Mouse (Mus musculus) myocyte (in vitro differentiated cells): ENCODE results near the gene Wfdc15a. TPM values are rescaled to one million over a fixed set of nuclear protein-coding genes. Genes with fewer than 3 reads are reported as not detected.

Experiments
- H3K27me3 ChIP-seq: one replicate; pipeline ENCODE4 v1.6.1; 2011; ENCODE audit not compliant: control insufficient read depth, insufficient read depth, insufficient read length
- H3K36me3 ChIP-seq: one replicate; pipeline ENCODE4 v1.6.1; 2011; ENCODE audit not compliant: control insufficient read depth, insufficient read depth
- H3K4me2 ChIP-seq: one replicate; pipeline ENCODE4 v1.6.1; 2011; ENCODE audit warnings: low read depth, control low read depth
- H3K4me3 ChIP-seq: one replicate; pipeline ENCODE4 v1.5.1; 2011; ENCODE audit warnings: mild to moderate bottlenecking, control low read depth, moderate library complexity
- H3K79me2 ChIP-seq: one replicate; pipeline ENCODE4 v1.6.1; 2011; ENCODE audit not compliant: control insufficient read depth, insufficient read depth
- H3ac ChIP-seq: one replicate; pipeline ENCODE4 v1.6.1; 2011; ENCODE audit not compliant: control insufficient read depth, insufficient read length
- CEBPB ChIP-seq: IDR thresholded peaks from 2 replicates; pipeline ENCODE4 v1.6.1; 2011; ENCODE audit warnings: mild to moderate bottlenecking, moderate library complexity; ENCODE audit not compliant: poor library complexity, insufficient read depth, severe bottlenecking
- E2F4 ChIP-seq: IDR thresholded peaks from one replicate; pipeline ENCODE4 v1.6.1; 2011; ENCODE audit warnings: mild to moderate bottlenecking, control low read depth, moderate library complexity; ENCODE audit not compliant: insufficient read depth
- MAX ChIP-seq: IDR thresholded peaks from one replicate; pipeline ENCODE4 v1.6.1; 2011; ENCODE audit warnings: low read depth, mild to moderate bottlenecking, control low read depth
- MYOD1 ChIP-seq, 3 experiments: IDR thresholded peaks; one replicate each; pipeline ENCODE4 v1.6.1; 2011; ENCODE audit warnings: control low read depth in 2 of 3, low read depth in 2 of 3, mild to moderate bottlenecking in 2 of 3, moderate library complexity in 1 of 3; ENCODE audit not compliant: insufficient read length in 2 of 3, control insufficient read depth in 1 of 3
- MYOG ChIP-seq, 3 experiments: IDR thresholded peaks; one replicate each; pipeline ENCODE4 v1.6.1; 2011; ENCODE audit warnings: control low read depth in 2 of 3, low read depth in 2 of 3, mild to moderate bottlenecking in 2 of 3; ENCODE audit not compliant: insufficient read length in 2 of 3, control insufficient read depth in 1 of 3, insufficient read depth in 1 of 3
- POLR2A ChIP-seq: IDR thresholded peaks from one replicate; pipeline ENCODE4 v1.6.1; 2011; ENCODE audit warnings: low read depth, mild to moderate bottlenecking, control low read depth, moderate library complexity; ENCODE audit not compliant: insufficient read length
- POLR2AphosphoS2 ChIP-seq: IDR thresholded peaks from one replicate; pipeline ENCODE4 v1.6.1; 2011; ENCODE audit warnings: low read depth, control low read depth; ENCODE audit not compliant: insufficient read length
- REST ChIP-seq: IDR thresholded peaks from one replicate; pipeline ENCODE4 v1.6.1; 2011; ENCODE audit warnings: mild to moderate bottlenecking, control low read depth, moderate library complexity; ENCODE audit not compliant: insufficient read depth, insufficient read length
- SRF ChIP-seq: IDR thresholded peaks from one replicate; pipeline ENCODE4 v1.6.1; 2011; ENCODE audit warnings: low read depth; ENCODE audit not compliant: control insufficient read depth, insufficient read length
- TCF12 ChIP-seq: IDR thresholded peaks from one replicate; pipeline ENCODE4 v1.6.1; 2011; ENCODE audit warnings: mild to moderate bottlenecking, control low read depth; ENCODE audit not compliant: poor library complexity, insufficient read depth, severe bottlenecking
- TCF3 ChIP-seq: IDR thresholded peaks from one replicate; pipeline ENCODE4 v1.6.1; 2011; ENCODE audit warnings: low read depth, control low read depth; ENCODE audit not compliant: insufficient read length
- USF1 ChIP-seq: IDR thresholded peaks from one replicate; pipeline ENCODE4 v1.6.1; 2011; ENCODE audit warnings: low read depth, mild to moderate bottlenecking, control low read depth, moderate library complexity
- polyA plus RNA-seq: library from polyadenylated mRNA; unstranded; fragments of >200 nt; fragmentation: generic; extraction: Trizol; gene quantifications from one replicate; pipeline ENCODE4 v1.2.1, GENCODE M21; 2012; ENCODE audit warnings: missing spikeins

The Wfdc15a gene
- polyA plus RNA-seq, 1 experiment: not detected

- Histone ChIP-seq H3K4me3 (no peak overlapping the region), H3ac (no peak overlapping the region), H3K27me3 (peaks cover 69% of the 10 kb centered on the region), H3K4me2 (no peak overlapping the region), H3K79me2 (no peaks in the 10 kb centered on the region), H3K36me3 (no peaks in the 10 kb centered on the region)
- TF ChIP-seq MAX: no peak
- TF ChIP-seq POLR2AphosphoS2: no peak
- TF ChIP-seq POLR2A: no peak
- no peak for TF ChIP-seq SRF
Measured at GRCm38 (mm10) chr2:164180770-164181169, 19.2 kb downstream of the Wfdc15a start.

GRCm38 (mm10) chr2:164180124-164180523 is 19.8 kb downstream of the Wfdc15a start:
- Histone ChIP-seq H3K4me3 (no peak overlapping the region), H3K27me3 (peaks cover 64% of the 10 kb centered on the region), H3K4me2 (no peak overlapping the region), H3ac (no peak overlapping the region), H3K36me3 (no peaks in the 10 kb centered on the region), H3K79me2 (no peaks in the 10 kb centered on the region)
- TF ChIP-seq CEBPB (no peak), E2F4 (no peak), MYOD1 (IDR thresholded peaks at IDR 0.05; ENCODE audit: control insufficient read depth in 1 of 3, insufficient read length in 2 of 3, low read depth in 2 of 3) (no peak), USF1 (no peak), MYOG (IDR thresholded peaks at IDR 0.05; ENCODE audit: control insufficient read depth in 1 of 3, insufficient read depth in 1 of 3, insufficient read length in 2 of 3, low read depth in 2 of 3) (no peak), MAX (no peak), POLR2A (no peak), REST (no peak), POLR2AphosphoS2 (no peak), SRF (no peak), TCF3 (no peak), TCF12 (no peak)

- no peaks in the 10 kb centered on the region for H3K36me3 ChIP-seq
Measured at GRCm38 (mm10) chr2:164177831-164178230, 22.1 kb downstream of the Wfdc15a start.

GRCm38 (mm10) chr2:164175850-164176249 is 24.1 kb downstream of the Wfdc15a start:
- H3K36me3 ChIP-seq: no peaks in the 10 kb centered on the region
- H3K27me3 ChIP-seq: peaks cover 66% of the 10 kb centered on the region
- TF ChIP-seq SRF (no peak), TCF12 (no peak), REST (no peak), TCF3 (no peak), MAX (no peak), POLR2A (no peak), POLR2AphosphoS2 (no peak), E2F4 (no peak), USF1 (no peak), CEBPB (no peak), MYOD1 (IDR thresholded peaks at IDR 0.05; ENCODE audit: control insufficient read depth in 1 of 3, insufficient read length in 2 of 3, low read depth in 2 of 3) (no peak), MYOG (IDR thresholded peaks at IDR 0.05; ENCODE audit: control insufficient read depth in 1 of 3, insufficient read depth in 1 of 3, insufficient read length in 2 of 3, low read depth in 2 of 3) (no peak)
- no peak overlapping the region for H3ac ChIP-seq
- H3K4me3 ChIP-seq: no peak overlapping the region
- no peaks in the 10 kb centered on the region for H3K79me2 ChIP-seq
- H3K4me2 ChIP-seq: no peak overlapping the region

More at GRCm38 (mm10) chr2:164177831-164178230, 22.1 kb downstream of the Wfdc15a start:
- Histone ChIP-seq H3ac (no peak overlapping the region), H3K79me2 (no peaks in the 10 kb centered on the region), H3K27me3 (peaks cover 68% of the 10 kb centered on the region), H3K4me2 (no peak overlapping the region), H3K4me3 (no peak overlapping the region)
- no peak for TF ChIP-seq USF1
- no peak for TF ChIP-seq TCF3
- TF ChIP-seq E2F4: no peak
- TF ChIP-seq POLR2A: no peak
- TF ChIP-seq REST: no peak
- TF ChIP-seq POLR2AphosphoS2: no peak
- no peak for TF ChIP-seq MYOD1 (IDR thresholded peaks at IDR 0.05; ENCODE audit: control insufficient read depth in 1 of 3, insufficient read length in 2 of 3, low read depth in 2 of 3)
- no peak for TF ChIP-seq CEBPB
- no peak for TF ChIP-seq MAX
- TF ChIP-seq MYOG (IDR thresholded peaks at IDR 0.05; ENCODE audit: control insufficient read depth in 1 of 3, insufficient read depth in 1 of 3, insufficient read length in 2 of 3, low read depth in 2 of 3): no peak
- TF ChIP-seq TCF12: no peak
- TF ChIP-seq SRF: no peak

- TF ChIP-seq E2F4: no peak
- TF ChIP-seq MYOD1 (IDR thresholded peaks at IDR 0.05; ENCODE audit: control insufficient read depth in 1 of 3, insufficient read length in 2 of 3, low read depth in 2 of 3): no peak
- TF ChIP-seq USF1: no peak
- no peak for TF ChIP-seq TCF3
- TF ChIP-seq MAX: no peak
Measured at GRCm38 (mm10) chr2:164174649-164175395, 25.1 kb downstream of the Wfdc15a start.

More at GRCm38 (mm10) chr2:164174649-164175395, 25.1 kb downstream of the Wfdc15a start:
- no peaks in the 10 kb centered on the region for H3K79me2 ChIP-seq
- H3K4me2 ChIP-seq: no peak overlapping the region
- H3ac ChIP-seq: no peak overlapping the region
- peaks cover 71% of the 10 kb centered on the region for H3K27me3 ChIP-seq
- H3K4me3 ChIP-seq: no peak overlapping the region
- no peaks in the 10 kb centered on the region for H3K36me3 ChIP-seq
